Mouse (Mus musculus): Measurements from ENCODE around the gene Ccndbp1. TPM values are rescaled to one million over a fixed set of nuclear protein-coding genes. Genes with fewer than 3 reads are reported as not detected.

The Ccndbp1 gene
- total RNA-seq (2023): 10 to 100 TPM; 69.5 to 74.3 TPM

GRCm38 (mm10) chr2:121007925-121008663 is at the start of gene Ccndbp1:
Gene Ccndbp1 (plus strand): TSS chr2:121008403.

GRCm38 (mm10) chr2:120970559-120971080 is 37.6 kb upstream of the Ccndbp1 start, which contains the start of gene Ubr1:
Gene Ubr1 (minus strand): TSS chr2:120970715.

GRCm38 (mm10) chr2:120976990-120977925 is 30.9 kb upstream of the Ccndbp1 start, which contains the start of gene Tmem62:
Gene Tmem62 (plus strand): TSS chr2:120977017.

GRCm38 (mm10) chr2:121036733-121037341 is 28.6 kb downstream of the Ccndbp1 start, which contains the start of gene Epb42:
Gene Epb42 (minus strand): TSS chr2:121037072.

Other genes with a start within 250 kb of the Ccndbp1 start
- 10 to 100 TPM; 19.0 to 22.4 TPM for gene Cdan1, start 158.3 kb upstream of the Ccndbp1 start, total RNA-seq (2023)
- gene Ttbk2, start 157.8 kb upstream of the Ccndbp1 start, total RNA-seq (2023): 1 to 10 TPM; 3.9 to 5.8 TPM
- 10 to 100 TPM; 26.0 to 26.7 TPM for gene Ubr1, start 37.7 kb upstream of the Ccndbp1 start, total RNA-seq (2023)
- gene Tmem62, start 31.4 kb upstream of the Ccndbp1 start, total RNA-seq (2023): 10 to 100 TPM in 1 of 2 experiments, 1 to 10 TPM in 1; 5.9 to 13.4 TPM
- gene Epb42, start 28.7 kb downstream of the Ccndbp1 start, total RNA-seq (2023): 1 to 10 TPM; 2.6 to 6.5 TPM
- not detected for gene Tgm5, start 77.4 kb downstream of the Ccndbp1 start, total RNA-seq (2023)
- not detected for gene Tgm7, start 101.4 kb downstream of the Ccndbp1 start, total RNA-seq (2023)
- gene Adal, start 132.0 kb downstream of the Ccndbp1 start, total RNA-seq (2023): 1 to 10 TPM; 4.6 to 6.6 TPM
- gene Lcmt2, start 132.2 kb downstream of the Ccndbp1 start, total RNA-seq (2023): 1 to 10 TPM; 4.5 to 5.2 TPM
- 10 to 100 TPM; 37.3 to 43.5 TPM for gene Tubgcp4, start 162.3 kb downstream of the Ccndbp1 start, total RNA-seq (2023)
- gene Zscan29, start 162.7 kb downstream of the Ccndbp1 start, total RNA-seq (2023): 10 to 100 TPM; 42.6 to 48.4 TPM

Measured in neutrophil, adult 59 days (primary cell).